Mouse (Mus musculus): Measurements from ENCODE around the gene Cyp3a41b. TPM values are rescaled to one million over a fixed set of nuclear protein-coding genes. Genes with fewer than 3 reads are reported as not detected.
A peak's percentile ranks its signal among the peaks of the same experiment; 100 is the strongest.
"Not testable (repeated sequence)": the region's sequence is repeated elsewhere in the genome, so short reads cannot be mapped to it uniquely, and the experiment has no call there.

The Cyp3a41b gene
- polyA plus RNA-seq (2015; fragmentation: Nextera tagmentation; extraction: Ambion mirVana): not detected in 2 replicates

GRCm38 (mm10) chr5:145584630-145585029 is at the start of gene Cyp3a41b:
Gene Cyp3a41b, minus strand, starts transcription at chr5:145584730.
- H3K27ac ChIP-seq (replicated peaks); H3K9me3 ChIP-seq (replicated peaks); H3K36me3 ChIP-seq; H3K4me1 ChIP-seq; H3K4me2 ChIP-seq (replicated peaks); ATAC-seq (ENCODE audit: insufficient number of reproducible peaks, low FRiP score, low TSS enrichment, low read depth); H3K9ac ChIP-seq; H3K4me3 ChIP-seq (replicated peaks); H3K27me3 ChIP-seq: not testable (repeated sequence)
- WGBS: 81% methylated on average over 1 of the region's 2 CpGs

GRCm38 (mm10) chr5:145632286-145632685 is 47.8 kb upstream of the Cyp3a41b start:
- H3K4me1 ChIP-seq; H3K27me3 ChIP-seq; H3K4me3 ChIP-seq (replicated peaks); H3K9ac ChIP-seq; H3K27ac ChIP-seq (replicated peaks); H3K4me2 ChIP-seq (replicated peaks); ATAC-seq (ENCODE audit: insufficient number of reproducible peaks, low FRiP score, low TSS enrichment, low read depth); H3K36me3 ChIP-seq: not testable (repeated sequence)
- H3K9me3 ChIP-seq (replicated peaks): peaks cover 12% of the 10 kb centered on the region; the same call in 1 of the 2 replicates
- 88% methylated on average over 1 of the region's 1 CpGs for WGBS

DNA sequence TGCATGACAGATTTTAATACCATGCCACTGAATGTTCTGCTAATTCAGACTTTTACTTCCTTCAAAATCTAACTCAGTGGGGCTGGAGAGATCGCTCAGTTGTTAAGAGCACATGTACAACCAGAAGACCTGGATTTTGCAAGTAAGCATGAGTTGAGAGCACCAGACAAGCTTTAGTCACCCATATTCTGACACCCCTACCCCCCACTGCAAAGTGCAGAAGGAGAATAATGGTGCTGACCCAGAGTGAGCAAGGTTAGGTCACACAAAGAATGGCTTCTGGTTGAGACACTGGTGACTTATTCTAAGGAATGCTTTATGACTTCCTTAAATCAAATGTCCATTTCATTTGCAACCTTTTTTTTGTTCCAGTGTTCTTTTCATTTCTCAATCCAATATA is 20.4 kb upstream of the Cyp3a41b start:
- not testable (repeated sequence) for H3K4me3 ChIP-seq (replicated peaks); H3K27me3 ChIP-seq; ATAC-seq (ENCODE audit: insufficient number of reproducible peaks, low FRiP score, low TSS enrichment, low read depth); H3K4me1 ChIP-seq; H3K9me3 ChIP-seq (replicated peaks); H3K36me3 ChIP-seq; H3K27ac ChIP-seq (replicated peaks); H3K9ac ChIP-seq; H3K4me2 ChIP-seq (replicated peaks)
- WGBS: 70% methylated on average over 1 of the region's 1 CpGs

GRCm38 (mm10) chr5:145597851-145598250 is 13.3 kb upstream of the Cyp3a41b start:
- WGBS: 76% methylated on average over 5 of the region's 5 CpGs
- H3K9ac ChIP-seq: not testable (repeated sequence)

GRCm38 (mm10) chr5:145577321-145577720 is 7.2 kb downstream of the Cyp3a41b start:
- not testable (repeated sequence) for H3K36me3 ChIP-seq; H3K27ac ChIP-seq (replicated peaks); ATAC-seq (ENCODE audit: insufficient number of reproducible peaks, low FRiP score, low TSS enrichment, low read depth); H3K4me2 ChIP-seq (replicated peaks); H3K9me3 ChIP-seq (replicated peaks); H3K9ac ChIP-seq; H3K4me1 ChIP-seq; H3K27me3 ChIP-seq; H3K4me3 ChIP-seq (replicated peaks)
- WGBS: 42% methylated on average over 1 of the region's 1 CpGs

More at GRCm38 (mm10) chr5:145597851-145598250, 13.3 kb upstream of the Cyp3a41b start:
- not testable (repeated sequence) for ATAC-seq (ENCODE audit: insufficient number of reproducible peaks, low FRiP score, low TSS enrichment, low read depth); H3K27ac ChIP-seq (replicated peaks); H3K36me3 ChIP-seq; H3K27me3 ChIP-seq; H3K9me3 ChIP-seq (replicated peaks); H3K4me3 ChIP-seq (replicated peaks); H3K4me1 ChIP-seq; H3K4me2 ChIP-seq (replicated peaks)

DNA sequence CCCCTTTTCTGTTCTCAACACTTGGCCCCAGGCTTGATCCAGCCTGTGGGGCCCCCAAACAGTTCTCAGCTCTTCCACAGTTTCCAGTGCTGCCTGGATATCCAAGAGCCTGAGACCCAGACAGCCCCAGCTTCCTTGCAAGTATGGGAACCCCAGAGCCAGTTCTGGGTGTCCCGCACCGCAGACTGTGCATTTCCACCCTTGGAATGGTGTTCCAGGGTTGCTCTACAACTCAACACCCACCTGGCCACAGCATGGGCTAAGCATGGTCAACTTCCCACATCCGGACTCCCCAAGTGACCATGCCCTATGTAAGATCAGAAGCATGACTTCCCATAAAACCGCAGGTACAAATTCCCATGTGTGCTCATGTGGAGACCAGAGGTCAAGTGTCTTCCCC is 8.9 kb downstream of the Cyp3a41b start:
- H3K9ac ChIP-seq; H3K9me3 ChIP-seq (replicated peaks); H3K27ac ChIP-seq (replicated peaks); H3K4me1 ChIP-seq; H3K27me3 ChIP-seq; H3K4me2 ChIP-seq (replicated peaks); H3K4me3 ChIP-seq (replicated peaks); H3K36me3 ChIP-seq: not testable (repeated sequence)
- 0 out of 2 replicates have a peak, but pooled peaks have one; percentile 7 for ATAC-seq (ENCODE audit: insufficient number of reproducible peaks, low FRiP score, low TSS enrichment, low read depth)
- 87% methylated on average over 4 of the region's 4 CpGs for WGBS

DNA sequence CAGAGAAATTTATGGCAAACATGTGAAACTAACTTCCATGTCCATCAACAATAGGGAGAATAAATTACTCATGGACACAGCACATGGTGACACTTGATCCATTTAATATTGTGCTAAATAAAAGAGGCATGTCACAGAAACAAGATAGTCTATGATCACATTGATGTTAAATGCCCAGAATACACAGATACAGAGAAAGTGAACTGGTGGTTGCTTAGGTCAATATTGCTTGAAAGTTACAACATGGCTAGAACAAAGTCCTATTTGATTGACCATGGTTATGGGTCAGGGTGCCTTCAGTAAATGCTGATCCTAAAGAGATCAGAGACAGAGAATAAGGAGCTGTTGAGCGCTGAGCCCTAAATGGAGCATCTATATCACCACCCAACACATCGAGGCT is 12.6 kb downstream of the Cyp3a41b start:
- H3K36me3 ChIP-seq; H3K4me2 ChIP-seq (replicated peaks): not testable (repeated sequence)
- 67% methylated on average over 2 of the region's 2 CpGs for WGBS

More for the DNA sequence above, 12.6 kb downstream of the Cyp3a41b start:
- H3K9me3 ChIP-seq (replicated peaks); H3K27ac ChIP-seq (replicated peaks); H3K4me1 ChIP-seq; ATAC-seq (ENCODE audit: insufficient number of reproducible peaks, low FRiP score, low TSS enrichment, low read depth); H3K9ac ChIP-seq; H3K27me3 ChIP-seq; H3K4me3 ChIP-seq (replicated peaks): not testable (repeated sequence)

Other genes starting within 250 kb of the Cyp3a41b start
- not detected in 2 replicates for gene Cyp3a57, start 239.5 kb downstream of the Cyp3a41b start, polyA plus RNA-seq (2015; fragmentation: Nextera tagmentation; extraction: Ambion mirVana)
- not detected in 2 replicates for gene Cyp3a16, start 115.0 kb downstream of the Cyp3a41b start, polyA plus RNA-seq (2015; fragmentation: Nextera tagmentation; extraction: Ambion mirVana)
- gene Cyp3a41a, start 135.4 kb upstream of the Cyp3a41b start, polyA plus RNA-seq (2015; fragmentation: Nextera tagmentation; extraction: Ambion mirVana): not detected in 2 replicates
- gene Cyp3a44, start 221.1 kb upstream of the Cyp3a41b start, polyA plus RNA-seq (2015; fragmentation: Nextera tagmentation; extraction: Ambion mirVana): not detected in 2 replicates

All from embryonic facial prominence, embryonic 15.5 days (tissue).